26 mouse cellular contexts compared by ENCODE assay signal in genomic region chr16:23289424-23289823, GRCm38 (mm10).
"Had no signal": no experiment of that assay in that cellular context is flagged by ENCODE, and none has a peak within 500 bp of the region (broad histone marks: within the 10 kb centered on the region; RNA-seq: fewer than 3 reads in every experiment).

No protein-coding gene starts in this region.

- H3K4me1 ChIP-seq: intestine, embryonic 15.5 days; liver, embryonic 12.5 days had no signal

- H3K27me3 ChIP-seq: heart, embryonic 12.5 days; hindbrain, embryonic 13.5 days; hindbrain, embryonic 15.5 days; intestine, embryonic 15.5 days; limb, embryonic 13.5 days; limb, embryonic 15.5 days had no signal

- H3K9ac ChIP-seq: heart, embryonic 12.5 days; hindbrain, embryonic 13.5 days; hindbrain, embryonic 15.5 days; intestine, embryonic 15.5 days; limb, embryonic 13.5 days; limb, embryonic 15.5 days; liver, embryonic 12.5 days; liver, embryonic 14.5 days had no signal

- DNase-seq: gastrocnemius, adult 2 months; gastrocnemius, postnatal 14 days; gastrocnemius, postnatal 36 days; heart, adult 18-20 months; heart, postnatal 14 days; heart, postnatal 36 days; kidney, adult 18-20 months; kidney, adult 8-10 months; kidney, postnatal 10 days; kidney, postnatal 25 days; kidney, postnatal 4 days; layer of hippocampus, adult 9-11 months; layer of hippocampus, postnatal 36 days; left cerebral cortex, postnatal 4 days had no signal

- ATAC-seq: hindbrain, postnatal 0 days; inflammation-experienced regulatory T-cells, adult 6 months; intestine, embryonic 15.5 days; intestine, postnatal 0 days had no signal

- H3K4me3 ChIP-seq: gastrocnemius, adult 2 months; heart, embryonic 10.5 days; heart, embryonic 12.5 days; hindbrain, embryonic 13.5 days; hindbrain, embryonic 15.5 days; intestine, embryonic 15.5 days; limb, embryonic 13.5 days; limb, embryonic 15.5 days; liver, embryonic 12.5 days had no signal

- H3K4me2 ChIP-seq: heart, embryonic 12.5 days; hindbrain, embryonic 13.5 days; hindbrain, embryonic 15.5 days; intestine, embryonic 15.5 days; limb, embryonic 13.5 days; limb, embryonic 15.5 days; liver, embryonic 12.5 days had no signal

- H3K9me3 ChIP-seq: heart, embryonic 10.5 days; heart, embryonic 12.5 days; hindbrain, embryonic 13.5 days; hindbrain, embryonic 15.5 days; intestine, embryonic 15.5 days; limb, embryonic 13.5 days; limb, embryonic 15.5 days; liver, embryonic 12.5 days had no signal

- H3K27ac ChIP-seq: gastrocnemius, adult 2 months; heart, embryonic 10.5 days; hindbrain, embryonic 13.5 days; hindbrain, embryonic 15.5 days; hindbrain, postnatal 0 days; intestine, embryonic 15.5 days; limb, embryonic 13.5 days; limb, embryonic 15.5 days; liver, embryonic 12.5 days; liver, embryonic 14.5 days had no signal

- H3K36me3 ChIP-seq: heart, embryonic 12.5 days; hindbrain, embryonic 15.5 days; intestine, embryonic 15.5 days; limb, embryonic 15.5 days; liver, embryonic 12.5 days had no signal
